Mouse (Mus musculus) E14TG2a.4 (cell line): ENCODE data around the gene Syf2.

Experiments
- CTCF ChIP-seq: conservative IDR thresholded peaks from 2 replicates; pipeline ENCODE4 v1.5.1; 2014; ENCODE audit warnings: low read length
- NANOG ChIP-seq: IDR thresholded peaks from 2 replicates; pipeline ENCODE4 v1.6.1; 2014; ENCODE audit warnings: borderline replicate concordance, low read length, mixed read lengths

GRCm38 (mm10) chr4:134930190-134930589 is 508 bp upstream of the Syf2 start:
- TF ChIP-seq CTCF (no peak), NANOG (no peak)
